Mouse (Mus musculus) embryonic fibroblast, embryonic 13.5 days (primary cell): ENCODE results near the gene Rapgef1.
"Not testable (repeated sequence)": the region's sequence is repeated elsewhere in the genome, so short reads cannot be mapped to it uniquely, and the experiment has no call there.

ENCODE experiments used
- CTCF ChIP-seq: IDR thresholded peaks from 2 replicates; pipeline ENCODE4 v1.5.1; 2011; ENCODE audit warnings: mild to moderate bottlenecking, control low read depth, low read length, moderate library complexity, borderline replicate concordance; ENCODE audit not compliant: insufficient read depth
- POLR2A ChIP-seq: IDR thresholded peaks from 2 replicates; pipeline ENCODE4 v1.6.1; 2011; ENCODE audit warnings: low read depth, mild to moderate bottlenecking, control low read depth, low read length, moderate library complexity

- TF ChIP-seq POLR2A, CTCF: not testable (repeated sequence)
These were observed 12.1 kb downstream of the Rapgef1 start for GRCm38 (mm10) chr2:29631564-29632167.
